Comparison of ENCODE assay signal across 8 mouse cellular contexts in the genomic region with DNA sequence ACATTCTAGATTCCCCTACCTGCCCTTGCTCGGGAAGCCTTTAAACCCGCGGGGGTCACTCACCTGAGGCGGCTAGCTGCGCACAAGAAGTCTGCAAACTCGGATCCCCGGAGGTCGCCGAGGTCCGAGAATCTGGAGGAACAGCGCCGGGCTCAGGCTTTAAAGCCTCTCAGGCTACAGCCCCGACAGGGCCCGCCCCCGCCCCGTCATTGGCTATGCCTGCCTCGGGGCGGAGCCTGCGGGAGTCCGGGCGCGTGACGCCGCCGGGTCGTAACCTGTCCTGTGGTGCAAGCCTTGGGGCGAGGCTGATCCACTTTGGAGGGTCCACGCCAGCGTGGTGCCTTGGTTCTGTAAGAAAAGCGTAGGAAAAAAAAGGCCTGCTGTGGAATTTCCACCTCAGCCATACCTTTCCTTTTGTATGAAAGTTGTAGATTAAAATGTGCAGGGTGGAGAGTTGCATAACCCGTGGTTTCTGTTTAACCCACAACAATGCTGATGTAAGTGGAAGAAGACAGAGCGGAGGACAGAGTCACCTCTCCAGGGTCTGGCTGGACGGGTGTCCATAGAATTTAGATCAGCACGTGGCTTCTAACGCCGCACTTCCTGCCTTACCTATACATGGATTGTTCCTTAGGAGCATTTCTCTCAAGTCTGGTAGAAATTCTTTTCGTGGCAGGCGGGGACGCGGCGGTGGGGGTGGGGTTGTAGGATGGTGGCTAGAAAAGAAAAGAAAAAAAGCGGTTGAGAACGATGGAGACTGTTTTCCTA. TPM values are rescaled to one million over a fixed set of nuclear protein-coding genes. Genes with fewer than 3 reads are reported as not detected.
DNase-seq lines count a peak whose midpoint lies in the region; ATAC-seq lines count a peak whose summit lies in the region.

A gene (minus strand): TSS at position 718 of the 768 bp plus-strand sequence.

- H3K36me3 ChIP-seq in lung, embryonic 16.5 days (ENCODE audit: control insufficient read depth, insufficient read depth, low read length) = peaks cover 12% of the 10 kb centered on the region

- peak within 1 kb of the TSS; percentile 60 for H3K4me3 ChIP-seq in lung, embryonic 16.5 days (ENCODE audit: low read length)

- H3K9me3 ChIP-seq in lung, embryonic 16.5 days (ENCODE audit: control insufficient read depth, low read length) = no peaks in the 10 kb centered on the region

- peaks cover 3% of the 10 kb centered on the region; the same call in 1 of the 2 replicates for H3K4me1 ChIP-seq in lung, embryonic 16.5 days (replicated peaks; ENCODE audit: control insufficient read depth, insufficient read depth, low read length)

- no peaks in the 10 kb centered on the region for H3K27me3 ChIP-seq in lung, embryonic 16.5 days (ENCODE audit: control insufficient read depth, insufficient read depth, low read depth, low read length)

- peak within 1 kb of the TSS; percentile 91 for H3K4me2 ChIP-seq in lung, embryonic 16.5 days (ENCODE audit: low read depth, low read length)

- DNase-seq in MEL-GATA-1-ER (ENCODE audit: extremely low read depth, low read depth) = peak; percentile 68
- DNase-seq in cerebellum, adult 8-10 months = peak; percentile 95
- DNase-seq in forelimb bud, embryonic 11.5 days (ENCODE audit: low read depth, low spot score) = peak; percentile 86
- DNase-seq in layer of hippocampus, adult 9-10 months (ENCODE audit: low spot score) = peak; percentile 82
- peak; percentile 90 for DNase-seq in ovary, postnatal 10 days (ENCODE audit: low spot score)
- peak; percentile 85 to 86 for DNase-seq in thymus, postnatal 10 days (ENCODE audit: low spot score in 2 of 2)

- H3K9ac ChIP-seq in lung, embryonic 16.5 days (ENCODE audit: low read length) = peak within 1 kb of the TSS; percentile 75

- WGBS in lung, embryonic 16.5 days = under 1% methylated on average over 43 of the region's 43 CpGs

- ATAC-seq in hematopoietic stem cell, adult 5-6 weeks (replicated peaks in 1 of 2; ENCODE audit: insufficient read depth in 1 of 2, low FRiP score in 2 of 2, low TSS enrichment in 1 of 2, low read depth in 1 of 2, poor library complexity in 2 of 2, severe bottlenecking in 2 of 2) = peak; percentile 96 to 98
- ATAC-seq in lung, embryonic 16.5 days (ENCODE audit: low read depth) = peak; percentile 100

- H3K27ac ChIP-seq in lung, embryonic 16.5 days (ENCODE audit: low read length) = peak within 1 kb of the TSS; percentile 26; the same call in 1 of the 2 replicates

RNA-seq across cellular contexts. Expression of the gene that starts here (rescaled TPM):
- 84.4 and 135 TPM in 2 replicates for total RNA-seq in hematopoietic stem cell, adult 5-6 weeks (2017)
- 175 and 210 TPM in 2 replicates for polyA plus RNA-seq in lung, embryonic 16.5 days (2015; fragmentation: Nextera tagmentation; extraction: Ambion mirVana)

Comparison
In these comparisons a context has a peak if more than half of its experiments do, and no peak if none do; other contexts are left out.
1. Peak in every context shown above with its lines: DNase-seq, ATAC-seq, H3K4me3 ChIP-seq and H3K27ac ChIP-seq.